Mouse (Mus musculus) fibroblast of lung, adult 2 months (primary cell): ENCODE data around the gene Fcnb.

Experiments
- DNase-seq: peaks from one replicate; pipeline ENCODE4 v3.0.0-alpha.2; 2011; ENCODE audit warnings: low read depth

The Fcnb gene

GRCm38 (mm10) chr2:28084768-28085167 is at the start of gene Fcnb:
TSS of gene Fcnb (minus strand) at chr2:28084885.
- no peak for DNase-seq

GRCm38 (mm10) chr2:28133833-28134232 is 49.1 kb upstream of the Fcnb start:
- DNase-seq, result no peak

GRCm38 (mm10) chr2:28132117-28132516 is 47.4 kb upstream of the Fcnb start:
- DNase-seq, result peak; percentile 31

DNA sequence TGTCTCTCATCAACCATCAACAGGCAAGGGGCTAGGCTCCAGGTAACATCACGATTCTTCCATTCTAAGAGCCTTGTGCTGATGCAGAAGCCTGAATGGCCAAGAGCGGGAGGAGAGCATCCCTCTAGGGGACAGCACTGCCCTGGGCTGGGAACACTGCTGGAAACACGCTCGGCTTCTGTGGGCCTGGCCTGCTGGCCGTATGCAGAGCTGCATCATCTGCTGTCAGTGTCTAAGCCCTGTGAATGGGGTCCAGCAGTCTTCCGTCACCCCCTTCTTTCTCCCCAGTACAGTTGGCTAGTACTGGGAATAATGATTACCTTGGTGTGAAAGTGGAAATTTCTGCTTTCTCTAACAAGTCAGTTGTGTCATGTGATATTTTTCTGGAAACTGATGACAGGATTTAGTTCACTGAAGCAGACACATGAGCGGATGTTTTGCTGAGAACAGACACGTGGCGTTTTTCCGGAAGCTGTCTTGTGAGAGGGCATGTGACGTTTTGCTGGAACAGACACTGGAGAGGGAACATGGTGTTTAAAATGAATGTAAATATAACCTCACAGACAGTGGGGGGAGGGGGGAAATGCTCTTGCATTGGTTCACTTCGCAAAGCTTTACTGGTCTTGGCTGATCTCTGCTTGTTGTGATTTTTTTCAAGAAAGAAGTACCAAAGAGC is 42.2 kb upstream of the Fcnb start:
- DNase-seq, result peak; percentile 15

GRCm38 (mm10) chr2:28123910-28124309 is 39.2 kb upstream of the Fcnb start:
- DNase-seq, result no peak

DNA sequence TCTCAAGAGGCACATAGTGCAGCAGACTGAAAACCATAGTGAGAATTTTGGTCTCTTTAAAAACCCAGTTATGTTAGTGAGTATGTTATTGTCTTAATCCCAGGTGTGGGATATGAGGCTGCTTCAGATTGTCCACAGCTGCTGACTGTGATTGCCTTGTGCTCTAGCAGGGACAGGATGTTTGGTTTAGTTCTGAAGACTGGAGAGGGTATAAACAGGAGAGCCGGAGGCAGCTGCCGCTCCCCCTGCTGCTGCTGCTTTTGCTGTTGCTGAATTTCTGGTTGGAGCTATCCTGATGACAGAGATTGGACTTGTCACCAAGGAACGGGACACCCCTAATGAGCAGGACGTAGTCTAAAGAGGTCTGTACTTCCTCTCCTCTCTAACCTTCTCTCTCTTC is 36.6 kb upstream of the Fcnb start:
- DNase-seq, result no peak

DNA sequence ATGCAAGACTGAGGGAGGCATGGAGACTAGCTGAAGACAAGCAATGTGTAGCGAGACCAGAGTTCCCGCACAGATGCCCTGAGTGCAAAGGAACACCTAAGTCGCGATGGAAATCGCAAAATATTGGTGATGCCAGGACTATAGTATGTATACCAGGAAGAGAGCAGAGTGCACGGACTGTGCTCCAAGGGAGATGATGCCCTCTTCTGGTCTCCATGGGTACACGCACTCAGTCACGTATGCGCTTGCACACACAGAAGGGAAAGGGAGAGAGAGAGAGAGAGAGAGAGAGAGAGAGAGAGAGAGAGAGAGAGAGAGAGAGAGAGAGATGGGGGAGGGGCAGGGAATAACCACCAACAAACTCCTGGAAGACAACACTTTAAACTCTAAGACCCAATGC is 35.7 kb upstream of the Fcnb start:
- DNase-seq, result no peak

GRCm38 (mm10) chr2:28118518-28119116 is 33.9 kb upstream of the Fcnb start:
- DNase-seq, result no peak

DNA sequence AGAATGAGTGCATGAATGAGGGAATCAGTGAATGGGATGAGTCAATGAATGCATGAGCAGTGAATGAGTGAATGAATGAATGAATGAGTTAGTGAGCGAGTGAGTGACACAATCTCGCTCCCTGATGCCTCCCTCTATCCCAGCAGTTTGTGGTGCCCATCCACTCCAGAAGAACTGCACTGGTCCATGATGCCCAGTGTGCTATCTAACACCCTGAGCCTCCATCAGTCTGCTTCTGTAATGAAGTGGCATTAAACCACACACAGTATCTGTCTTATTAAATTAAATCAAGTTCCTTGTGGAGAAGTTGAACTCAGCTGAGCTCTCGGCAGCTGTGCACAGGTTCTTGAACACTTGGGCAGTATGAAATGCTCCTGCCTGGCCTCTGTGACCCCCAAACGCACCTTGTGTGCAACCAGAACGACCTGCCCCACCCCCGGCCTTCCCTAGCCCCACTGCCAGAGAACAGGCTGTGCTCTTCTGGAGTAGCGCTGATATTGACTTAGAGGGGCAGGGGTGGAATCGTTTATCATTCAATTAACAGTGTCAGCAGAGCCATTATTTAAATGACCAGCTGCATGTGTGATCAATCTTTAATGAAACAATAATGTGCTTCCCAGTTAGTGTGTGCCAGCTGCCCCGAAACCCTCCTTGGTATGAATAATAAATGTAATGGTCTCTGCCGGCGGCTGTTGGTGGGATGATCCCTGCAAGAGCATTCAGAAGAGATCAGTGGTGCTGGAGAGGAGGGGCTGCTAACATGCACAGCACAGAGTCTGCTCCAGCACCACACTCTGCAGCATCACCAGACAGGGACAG is 33.0 kb upstream of the Fcnb start:
- no peak for DNase-seq

DNA sequence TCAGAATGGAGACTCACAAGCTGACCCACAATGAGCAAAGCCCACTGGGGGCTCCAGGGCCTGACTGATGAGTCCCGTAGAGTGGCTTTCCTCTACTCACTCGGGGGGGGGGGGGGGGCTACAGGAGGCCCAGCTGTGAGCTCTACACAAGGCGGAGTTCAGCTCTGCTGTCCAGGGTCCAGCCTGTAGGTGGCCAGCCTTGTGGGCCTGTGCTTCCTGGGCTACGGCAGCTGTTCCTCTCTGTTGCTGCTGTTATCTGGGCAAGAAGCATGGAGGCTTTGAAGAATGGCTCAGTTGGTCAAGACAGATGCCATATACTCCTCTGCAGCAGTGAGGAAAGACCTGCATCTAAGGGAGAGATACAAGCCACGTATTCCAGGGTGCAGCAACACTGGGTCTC is 24.1 kb upstream of the Fcnb start:
- no peak for DNase-seq

- DNase-seq, result no peak
Observed at GRCm38 (mm10) chr2:28106002-28106401, 21.3 kb upstream of the Fcnb start.

DNA sequence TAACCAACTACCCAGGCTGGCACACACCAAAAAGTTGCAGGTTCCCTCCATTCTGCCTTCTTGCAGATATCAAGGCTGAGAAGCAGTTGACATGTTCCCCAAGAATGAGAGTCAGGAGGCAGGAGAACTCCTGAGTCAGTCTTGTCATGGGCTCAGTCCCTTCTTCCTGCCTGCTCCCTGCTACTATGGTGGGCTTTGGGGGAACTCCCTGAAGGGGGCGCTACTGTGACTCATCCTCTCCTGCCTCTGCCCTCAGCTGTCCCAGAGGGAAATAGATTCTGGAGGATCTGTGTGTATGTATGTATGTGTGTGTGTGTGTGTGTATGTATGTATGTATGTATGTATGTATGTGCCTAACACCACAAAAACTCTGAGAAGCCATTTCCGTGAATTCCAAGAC is 19.0 kb upstream of the Fcnb start:
- DNase-seq, result no peak

DNA sequence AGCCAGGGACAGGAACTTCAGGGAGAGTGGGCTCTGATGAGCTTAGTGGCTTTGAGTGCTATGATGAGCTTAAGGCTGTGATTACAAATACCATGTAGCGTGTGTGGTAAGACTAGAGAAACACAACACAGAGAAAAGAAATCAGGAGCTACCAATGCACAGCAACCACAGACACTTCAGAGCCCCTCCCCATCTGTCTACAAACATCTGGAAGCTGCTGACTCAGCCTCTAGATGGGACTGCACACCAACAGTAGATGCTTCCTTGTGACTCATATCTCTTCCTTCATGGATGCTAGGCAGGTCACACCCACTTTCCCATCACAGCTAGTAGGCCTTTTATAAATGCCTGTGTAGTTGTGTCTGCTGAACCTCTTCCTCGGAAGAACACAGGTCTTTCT is 17.2 kb upstream of the Fcnb start:
- no peak for DNase-seq

- DNase-seq, result no peak
Observed at GRCm38 (mm10) chr2:28100796-28101483, 16.3 kb upstream of the Fcnb start.

GRCm38 (mm10) chr2:28098547-28099505 is 14.1 kb upstream of the Fcnb start:
- no peak for DNase-seq

DNA sequence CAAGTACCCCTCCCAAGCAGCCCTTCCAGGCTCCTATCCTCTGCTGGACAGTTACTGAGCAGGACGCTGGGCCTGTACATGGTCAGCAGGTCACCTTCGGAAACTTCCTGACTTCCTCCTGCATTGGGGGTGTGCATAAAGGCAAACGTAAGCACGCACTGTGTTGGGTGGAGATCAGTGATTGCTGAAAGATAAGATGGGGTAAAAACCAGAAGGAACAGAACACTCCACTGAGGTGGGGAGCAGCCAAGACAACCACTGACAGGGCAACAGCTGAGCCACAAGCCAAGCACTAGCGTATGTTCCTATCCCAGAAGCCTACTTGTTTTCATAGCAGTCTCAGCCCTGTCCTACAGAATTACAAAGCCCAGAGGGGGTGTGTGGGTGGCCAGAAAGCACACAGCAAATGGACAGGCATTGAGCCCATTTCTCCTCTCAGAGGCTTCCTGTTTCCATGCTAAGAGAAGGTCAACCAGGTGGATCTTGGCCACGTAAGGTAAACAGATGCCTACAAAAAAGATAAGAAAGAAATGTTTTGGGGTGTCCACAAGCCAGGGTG is 12.1 kb upstream of the Fcnb start:
- DNase-seq, result no peak

GRCm38 (mm10) chr2:28092099-28092498 is 7.4 kb upstream of the Fcnb start:
- no peak for DNase-seq

- no peak for DNase-seq
Observed at GRCm38 (mm10) chr2:28091042-28091441, 6.4 kb upstream of the Fcnb start.

DNA sequence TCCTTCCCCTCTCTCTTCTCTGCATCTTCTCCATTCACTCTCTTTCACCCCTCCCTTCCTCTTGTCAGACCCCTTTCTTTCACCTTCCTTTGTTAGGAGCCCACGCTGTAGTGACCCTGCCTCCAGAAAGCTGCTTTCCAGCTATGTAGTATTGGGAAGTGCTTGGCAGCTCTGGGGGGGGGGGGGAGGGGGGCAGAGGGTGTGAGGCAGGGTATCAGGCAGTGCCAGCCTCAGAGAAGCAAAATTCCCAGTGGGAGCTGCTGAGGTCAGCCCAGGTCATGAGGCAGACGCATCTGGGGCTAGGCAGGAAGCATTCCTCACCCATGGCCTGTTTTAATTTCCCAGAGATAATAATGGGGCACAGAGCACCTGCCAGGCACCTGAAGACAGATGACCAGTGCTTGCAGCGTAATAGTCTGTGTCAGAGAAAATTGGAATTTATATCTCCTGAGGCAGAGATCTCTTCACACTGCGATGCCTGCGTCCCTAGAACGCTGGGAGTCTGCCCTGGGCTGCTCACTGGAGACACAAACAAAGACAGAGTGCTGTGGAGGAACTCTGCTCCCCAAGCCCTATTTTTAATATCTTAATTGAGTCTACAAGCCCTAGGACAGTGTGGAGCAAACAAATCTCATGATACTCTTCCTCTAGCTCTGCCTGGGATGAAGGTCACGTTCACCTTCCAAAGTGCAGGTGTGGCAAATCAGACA is 5.8 kb upstream of the Fcnb start:
- no peak for DNase-seq

GRCm38 (mm10) chr2:28089095-28089494 is 4.4 kb upstream of the Fcnb start:
- DNase-seq, result no peak
